Mouse (Mus musculus): Measurements from ENCODE around the gene Rnf187. TPM values are rescaled to one million over a fixed set of nuclear protein-coding genes. Genes with fewer than 3 reads are reported as not detected.

Rnf187 gene
- polyA plus RNA-seq, 1 experiment = 271 TPM

DNA sequence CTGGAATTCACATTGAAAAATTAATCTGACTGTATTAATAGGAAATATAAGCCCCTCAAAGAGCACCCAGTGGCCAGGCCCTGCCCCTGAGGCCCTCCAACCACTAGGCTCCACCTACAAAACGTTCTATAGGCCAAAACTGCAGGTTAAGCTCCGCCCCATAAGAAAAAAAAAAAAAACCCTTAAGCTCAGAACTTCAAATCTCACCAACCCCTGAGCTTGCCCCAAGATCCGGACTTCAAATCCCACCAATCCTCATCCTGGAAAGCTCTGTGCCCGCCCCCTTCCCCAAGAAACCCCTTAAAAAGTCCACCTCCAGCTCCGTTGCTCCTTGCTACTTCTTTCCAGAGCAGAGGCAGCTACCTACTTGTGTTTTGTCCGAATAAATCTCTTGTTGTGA, 33.9 kb downstream of the Rnf187 start:
- Histone ChIP-seq H3K9me3 (no peaks in the 10 kb centered on the region), H3K27me3 (replicated peaks) (peaks cover 11% of the 10 kb centered on the region), H3K4me1 (peaks cover 30% of the 10 kb centered on the region), H3K4me3 (replicated peaks) (no peak overlapping the region), H3K36me3 (replicated peaks; ENCODE audit: low read length) (peaks cover 28% of the 10 kb centered on the region)
- TF ChIP-seq FLI1 (IDR thresholded peaks at IDR 0.05; ENCODE audit: low read length) (no peak), GATA1 (IDR thresholded peaks at IDR 0.05; ENCODE audit: borderline replicate concordance, low read length) (no peak)

DNA sequence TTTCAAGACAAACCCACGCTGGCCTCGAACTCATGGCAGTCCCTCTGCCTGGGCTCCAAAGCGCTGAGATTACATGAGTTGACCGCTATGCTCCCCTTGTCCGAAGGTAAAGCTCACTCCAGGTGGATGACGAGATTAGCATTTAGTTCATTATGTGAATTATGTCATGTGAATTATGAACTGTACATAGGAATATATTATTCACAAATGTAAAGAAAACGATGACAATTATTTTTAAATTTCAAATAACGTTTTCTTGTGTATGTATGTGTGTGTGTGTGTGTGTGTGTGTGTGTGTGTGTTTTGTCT, 34.4 kb downstream of the Rnf187 start:
- peaks cover 30% of the 10 kb centered on the region for H3K36me3 ChIP-seq (replicated peaks; ENCODE audit: low read length)
- peaks cover 11% of the 10 kb centered on the region for H3K27me3 ChIP-seq (replicated peaks)
- H3K4me3 ChIP-seq (replicated peaks) = peak overlapping the region; percentile 92
- H3K9me3 ChIP-seq = no peaks in the 10 kb centered on the region
- H3K4me1 ChIP-seq = peaks cover 25% of the 10 kb centered on the region
- TF ChIP-seq FLI1 (IDR thresholded peaks at IDR 0.05; ENCODE audit: low read length) (no peak), GATA1 (IDR thresholded peaks at IDR 0.05; ENCODE audit: borderline replicate concordance, low read length) (no peak)

DNA sequence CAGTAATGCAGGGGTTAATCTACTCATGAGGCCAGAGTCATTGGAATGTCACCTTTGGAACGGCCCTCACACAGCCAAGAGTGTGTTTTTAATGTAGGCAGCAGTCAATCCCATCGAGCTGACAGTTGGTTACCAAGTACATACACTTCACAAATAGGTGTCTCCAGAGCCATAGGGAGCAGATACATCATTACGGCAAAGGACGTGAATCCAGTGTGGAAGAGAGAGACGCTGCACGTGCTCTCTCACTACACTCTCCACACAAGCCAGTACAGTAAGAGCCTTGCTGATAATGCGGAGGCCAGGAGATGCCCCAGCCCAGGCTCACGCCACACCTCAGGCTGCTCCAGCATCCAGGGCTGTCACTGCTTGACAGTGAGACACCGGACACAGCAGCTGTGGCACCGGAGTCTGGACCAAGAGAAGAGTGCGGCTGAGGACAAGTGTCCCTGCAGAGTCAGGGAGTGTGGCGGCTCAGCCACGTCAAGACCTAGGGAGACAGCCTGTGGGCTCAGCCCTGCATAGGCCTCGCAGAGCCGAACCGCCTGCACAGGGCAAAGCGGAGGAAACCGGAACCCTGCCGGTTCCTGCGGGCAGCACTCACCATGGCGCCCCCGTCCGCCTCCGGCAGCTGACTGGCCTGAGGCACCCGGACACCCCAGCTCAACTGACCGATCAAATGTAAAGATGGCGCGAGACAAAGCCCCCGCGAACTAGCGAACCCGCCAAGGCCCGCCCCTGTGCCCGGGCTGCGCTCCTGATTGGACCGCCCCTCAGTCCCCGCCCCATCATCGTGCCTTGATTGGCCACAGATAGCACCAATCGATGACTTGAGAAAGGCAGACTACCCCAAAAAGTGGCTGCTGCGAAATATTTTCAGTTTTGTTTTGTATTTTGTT, 35.0 kb downstream of the Rnf187 start, which contains the start of gene Zfp39:
Gene Zfp39, minus strand, starts transcription at position 715 of the 899 bp plus-strand sequence.
- peaks cover 23% of the 10 kb centered on the region for H3K4me1 ChIP-seq
- H3K4me3 ChIP-seq (replicated peaks) = peak within 1 kb of the TSS; percentile 92
- no peaks in the 10 kb centered on the region for H3K9me3 ChIP-seq
- H3K27me3 ChIP-seq (replicated peaks) = peaks cover 8% of the 10 kb centered on the region
- TF ChIP-seq GATA1 (IDR thresholded peaks at IDR 0.05; ENCODE audit: borderline replicate concordance, low read length) (no peak), FLI1 (IDR thresholded peaks at IDR 0.05; ENCODE audit: low read length) (no peak)
- peaks cover 36% of the 10 kb centered on the region for H3K36me3 ChIP-seq (replicated peaks; ENCODE audit: low read length)

DNA sequence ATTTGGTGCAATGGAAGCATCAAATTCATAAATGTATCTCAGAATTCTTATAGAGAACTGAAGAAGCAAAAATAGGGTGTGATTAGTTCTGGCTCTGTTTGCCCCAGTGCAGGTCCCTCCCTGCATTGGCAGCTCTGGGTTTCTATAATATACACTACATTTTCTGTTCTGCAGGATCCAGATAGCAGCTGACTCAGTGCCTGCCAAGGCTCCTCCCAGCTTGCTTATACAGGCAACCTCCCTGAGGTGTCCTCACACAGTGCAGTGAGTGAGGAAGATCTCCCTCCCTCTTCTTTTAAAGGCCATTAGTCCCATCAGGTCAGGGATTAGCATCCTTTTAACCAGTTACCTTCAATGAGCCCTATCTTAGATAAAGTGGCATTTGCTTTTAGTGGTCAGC, 37.6 kb downstream of the Rnf187 start:
- no peak overlapping the region for H3K4me3 ChIP-seq (replicated peaks)
- TF ChIP-seq GATA1 (IDR thresholded peaks at IDR 0.05; ENCODE audit: borderline replicate concordance, low read length) (no peak), FLI1 (IDR thresholded peaks at IDR 0.05; ENCODE audit: low read length) (no peak)
- H3K4me1 ChIP-seq = peaks cover 26% of the 10 kb centered on the region
- peaks cover 59% of the 10 kb centered on the region for H3K36me3 ChIP-seq (replicated peaks; ENCODE audit: low read length)
- H3K27me3 ChIP-seq (replicated peaks) = no peaks in the 10 kb centered on the region
- H3K9me3 ChIP-seq = no peaks in the 10 kb centered on the region

DNA sequence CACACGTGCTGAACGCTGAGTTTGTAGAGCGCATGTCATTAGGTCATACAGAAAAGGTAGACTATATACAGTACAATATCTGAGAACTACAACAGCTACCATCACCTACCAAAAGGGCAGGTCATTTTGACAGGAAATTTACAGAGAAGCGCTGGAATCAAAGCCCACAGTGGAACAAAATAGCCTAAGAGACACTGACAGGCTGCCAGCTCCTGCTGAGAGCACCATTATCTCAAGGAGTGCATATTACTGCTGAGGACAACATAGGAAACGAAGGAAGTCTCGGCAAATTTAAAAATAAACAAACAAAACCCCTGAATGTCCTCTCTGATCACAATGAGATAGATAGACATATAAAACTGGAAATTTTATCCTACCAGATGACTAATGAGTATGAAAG, 41.2 kb downstream of the Rnf187 start:
- Histone ChIP-seq H3K4me3 (replicated peaks) (no peak overlapping the region), H3K9me3 (no peaks in the 10 kb centered on the region), H3K27me3 (replicated peaks) (no peaks in the 10 kb centered on the region), H3K4me1 (peaks cover 12% of the 10 kb centered on the region), H3K36me3 (replicated peaks; ENCODE audit: low read length) (peaks cover 79% of the 10 kb centered on the region)
- TF ChIP-seq GATA1 (IDR thresholded peaks at IDR 0.05; ENCODE audit: borderline replicate concordance, low read length) (no peak), FLI1 (IDR thresholded peaks at IDR 0.05; ENCODE audit: low read length) (no peak)

DNA sequence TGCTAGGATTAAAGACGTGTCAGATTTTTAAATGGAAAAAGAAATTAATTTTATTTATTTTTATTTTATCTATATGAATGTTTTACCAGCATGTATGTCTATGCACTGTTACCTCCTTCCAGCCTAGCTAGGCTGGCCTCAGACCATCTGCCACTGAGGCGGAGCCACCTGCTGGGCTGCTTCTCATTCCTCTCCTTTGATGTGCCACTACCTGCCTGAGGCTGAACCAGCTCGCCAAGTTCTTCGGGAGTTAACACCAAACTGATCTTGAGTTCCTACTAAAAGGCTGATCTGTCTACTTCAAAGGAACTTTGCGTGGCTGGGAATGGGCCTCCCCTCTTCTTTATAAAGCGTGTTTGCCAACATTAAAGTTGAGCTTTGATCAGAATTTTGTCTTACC, 44.3 kb downstream of the Rnf187 start:
- peaks cover 83% of the 10 kb centered on the region for H3K36me3 ChIP-seq (replicated peaks; ENCODE audit: low read length)
- TF ChIP-seq FLI1 (IDR thresholded peaks at IDR 0.05; ENCODE audit: low read length) (no peak), GATA1 (IDR thresholded peaks at IDR 0.05; ENCODE audit: borderline replicate concordance, low read length) (no peak)
- H3K9me3 ChIP-seq = peaks cover 5% of the 10 kb centered on the region
- 0 out of 2 replicates have a peak, but pooled peaks cover 3% of the 10 kb centered on the region for H3K4me1 ChIP-seq
- no peak overlapping the region for H3K4me3 ChIP-seq (replicated peaks)
- H3K27me3 ChIP-seq (replicated peaks) = no peaks in the 10 kb centered on the region

GRCm38 (mm10) chr11:58890511-58890910, 48.2 kb downstream of the Rnf187 start:
- Histone ChIP-seq H3K27me3 (replicated peaks) (no peaks in the 10 kb centered on the region), H3K36me3 (replicated peaks; ENCODE audit: low read length) (peaks cover 65% of the 10 kb centered on the region), H3K4me1 (peaks cover 7% of the 10 kb centered on the region), H3K4me3 (replicated peaks) (no peak overlapping the region), H3K9me3 (peaks cover 20% of the 10 kb centered on the region)
- TF ChIP-seq FLI1 (IDR thresholded peaks at IDR 0.05; ENCODE audit: low read length) = no peak

DNA sequence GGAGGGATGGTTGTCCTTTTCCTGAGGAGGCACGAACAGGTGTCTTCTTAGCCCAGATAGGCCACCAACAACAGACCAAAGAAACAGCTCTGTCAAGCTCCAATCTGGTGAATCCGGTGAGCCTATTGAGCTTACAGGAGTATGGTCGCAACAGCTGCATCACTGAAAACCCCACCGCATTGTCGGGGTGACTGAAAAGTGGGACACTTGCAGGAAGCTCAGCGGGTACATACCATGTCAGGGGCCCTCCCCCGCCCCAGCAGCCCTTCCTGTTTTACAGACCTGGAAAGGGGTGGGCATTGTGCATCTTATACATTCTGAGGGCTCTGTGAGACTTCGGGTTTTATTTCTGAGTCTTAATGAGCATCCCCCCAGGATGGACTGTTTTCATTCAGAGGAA, 55.0 kb downstream of the Rnf187 start:
- H3K4me3 ChIP-seq (replicated peaks) = no peak overlapping the region
- H3K27me3 ChIP-seq (replicated peaks) = no peaks in the 10 kb centered on the region
- peaks cover 49% of the 10 kb centered on the region for H3K36me3 ChIP-seq (replicated peaks; ENCODE audit: low read length)
- H3K9me3 ChIP-seq = peaks cover 15% of the 10 kb centered on the region
- H3K4me1 ChIP-seq = peaks cover 7% of the 10 kb centered on the region
- TF ChIP-seq GATA1 (IDR thresholded peaks at IDR 0.05; ENCODE audit: borderline replicate concordance, low read length) (no peak), FLI1 (IDR thresholded peaks at IDR 0.05; ENCODE audit: low read length) (no peak)

Other genes starting within 250 kb of the Rnf187 start
- gene Olfr319, start 239.8 kb downstream of the Rnf187 start, polyA plus RNA-seq (2012; ENCODE audit: insufficient read depth, low replicate concordance) = not detected in 2 replicates
- not detected in 2 replicates for gene Olfr318, start 214.9 kb downstream of the Rnf187 start, polyA plus RNA-seq (2012; ENCODE audit: insufficient read depth, low replicate concordance)
- gene Olfr317, start 199.7 kb downstream of the Rnf187 start, polyA plus RNA-seq (2012; ENCODE audit: insufficient read depth, low replicate concordance) = not detected in 2 replicates
- not detected in 2 replicates for gene Olfr316, start 186.2 kb downstream of the Rnf187 start, polyA plus RNA-seq (2012; ENCODE audit: insufficient read depth, low replicate concordance)
- not detected in 2 replicates for gene Olfr315, start 165.7 kb downstream of the Rnf187 start, polyA plus RNA-seq (2012; ENCODE audit: insufficient read depth, low replicate concordance)
- gene Olfr314, start 156.0 kb downstream of the Rnf187 start, polyA plus RNA-seq (2012; ENCODE audit: insufficient read depth, low replicate concordance) = 3.7 TPM in 1 of 2 replicates, not detected in the other
- gene Fam183b, start 137.0 kb downstream of the Rnf187 start, polyA plus RNA-seq (2012; ENCODE audit: insufficient read depth, low replicate concordance) = not detected in 2 replicates
- not detected in 2 replicates for gene Olfr313, start 123.9 kb downstream of the Rnf187 start, polyA plus RNA-seq (2012; ENCODE audit: insufficient read depth, low replicate concordance)
- gene Olfr312, start 109.7 kb downstream of the Rnf187 start, polyA plus RNA-seq (2012; ENCODE audit: insufficient read depth, low replicate concordance) = not detected in 2 replicates
- not detected in 2 replicates for gene Olfr311, start 99.7 kb downstream of the Rnf187 start, polyA plus RNA-seq (2012; ENCODE audit: insufficient read depth, low replicate concordance)
- gene Gm12258, start 91.8 kb downstream of the Rnf187 start, polyA plus RNA-seq (2012; ENCODE audit: insufficient read depth, low replicate concordance) = not detected in 2 replicates
- 0.32 TPM in 1 of 2 replicates, not detected in the other for gene 2810021J22Rik, start 71.7 kb downstream of the Rnf187 start, polyA plus RNA-seq (2012; ENCODE audit: insufficient read depth, low replicate concordance)
- 0.11 TPM in 1 of 2 replicates, not detected in the other for gene Zfp39, start 34.7 kb downstream of the Rnf187 start, polyA plus RNA-seq (2012; ENCODE audit: insufficient read depth, low replicate concordance)
- gene Btnl10, start 21.0 kb downstream of the Rnf187 start, polyA plus RNA-seq (2012; ENCODE audit: insufficient read depth, low replicate concordance) = not detected in 2 replicates
- gene Hist3h2ba, start 10.0 kb upstream of the Rnf187 start, polyA plus RNA-seq (2012; ENCODE audit: insufficient read depth, low replicate concordance) = 5.3 and 6.7 TPM in 2 replicates
- 16.9 TPM in 1 of 2 replicates, not detected in the other for gene Hist3h2a, start 15.8 kb upstream of the Rnf187 start, polyA plus RNA-seq (2012; ENCODE audit: insufficient read depth, low replicate concordance)
- 11.3 and 13.8 TPM in 2 replicates for gene Trim17, start 15.8 kb upstream of the Rnf187 start, polyA plus RNA-seq (2012; ENCODE audit: insufficient read depth, low replicate concordance)
- 12.8 and 20.1 TPM in 2 replicates for gene Trim11, start 39.2 kb upstream of the Rnf187 start, polyA plus RNA-seq (2012; ENCODE audit: insufficient read depth, low replicate concordance)
- 9.6 and 10.4 TPM in 2 replicates for gene Obscn, start 197.5 kb upstream of the Rnf187 start, polyA plus RNA-seq (2012; ENCODE audit: insufficient read depth, low replicate concordance)
- gene Iba57, start 224.8 kb upstream of the Rnf187 start, polyA plus RNA-seq (2012; ENCODE audit: insufficient read depth, low replicate concordance) = 2.5 TPM in 1 of 2 replicates, not detected in the other
- 0.03 TPM in 1 of 2 replicates, not detected in the other for gene Gjc2, start 244.3 kb upstream of the Rnf187 start, polyA plus RNA-seq (2012; ENCODE audit: insufficient read depth, low replicate concordance)

All from megakaryocyte, embryonic 14.5 days (primary cell).